Mouse (Mus musculus) midbrain, embryonic 11.5 days (tissue): Measurements from ENCODE around the gene Rpl36al. TPM values are rescaled to one million over a fixed set of nuclear protein-coding genes. Genes with fewer than 3 reads are reported as not detected.

Source experiments
- ATAC-seq: fragments of 200-750 bp; cut with Nextera tagmentation; 2 replicates; pipeline ENCODE4 v1.8.0; 2017; ENCODE audit warnings: moderate TSS enrichment, moderate library complexity; ENCODE audit not compliant: low FRiP score
- DNase-seq: peaks from one replicate; pipeline ENCODE4 v3.0.0; 2015; ENCODE audit warnings: low spot score; ENCODE audit errors: missing footprints
- H3K27ac ChIP-seq: fragments of 300-500 bp; sonication (generic); 2 replicates; pipeline ENCODE4 v1.5.1; 2014; ENCODE audit warnings: low read depth, low read length
- H3K27me3 ChIP-seq: fragments of 300-500 bp; sonication (generic); 2 replicates; pipeline ENCODE4 v1.6.1; 2014; ENCODE audit warnings: mild to moderate bottlenecking, low read length, moderate library complexity, mixed read lengths; ENCODE audit not compliant: control insufficient read depth, insufficient read depth
- H3K36me3 ChIP-seq: fragments of 300-500 bp; sonication (generic); 2 replicates; pipeline ENCODE4 v1.6.1; 2014; ENCODE audit warnings: mild to moderate bottlenecking, low read length, moderate library complexity, mixed read lengths; ENCODE audit not compliant: control insufficient read depth, insufficient read depth
- H3K4me1 ChIP-seq: fragments of 300-500 bp; sonication (generic); 2 replicates; pipeline ENCODE4 v1.6.1; 2014; ENCODE audit warnings: low read length; ENCODE audit not compliant: control insufficient read depth, insufficient read depth
- H3K4me2 ChIP-seq: fragments of 300-500 bp; sonication (generic); 2 replicates; pipeline ENCODE4 v1.6.1; 2014; ENCODE audit warnings: mild to moderate bottlenecking, moderate library complexity
- H3K4me3 ChIP-seq: fragments of 300-500 bp; sonication (generic); 2 replicates; pipeline ENCODE4 v1.5.1; 2014; ENCODE audit warnings: low read depth, low read length
- H3K9ac ChIP-seq: fragments of 300-500 bp; sonication (generic); 2 replicates; pipeline ENCODE4 v1.6.1; 2014; ENCODE audit warnings: low read length
- H3K9me3 ChIP-seq: fragments of 300-500 bp; sonication (generic); 2 replicates; pipeline ENCODE4 v1.6.1; 2016; ENCODE audit warnings: low read length; ENCODE audit not compliant: control insufficient read depth
- WGBS: fragments of 180-500 bp; shearing (Covaris S2); extraction: QIAGEN DNeasy Blood & Tissue Kit; methylation state at CpG from one replicate; pipeline ENCODE4 v1.1.7; 2014; 5-methylcytosine and 5-hydroxymethylcytosine counted together
- polyA plus RNA-seq: library from polyadenylated mRNA; unstranded; fragments of >200 nt; fragmentation: Nextera tagmentation; extraction: Ambion mirVana; gene quantifications from 2 replicates; pipeline ENCODE4 v1.2.1, GENCODE M21; 2014

The Rpl36al gene
- polyA plus RNA-seq = 470 and 474 TPM in 2 replicates

DNA sequence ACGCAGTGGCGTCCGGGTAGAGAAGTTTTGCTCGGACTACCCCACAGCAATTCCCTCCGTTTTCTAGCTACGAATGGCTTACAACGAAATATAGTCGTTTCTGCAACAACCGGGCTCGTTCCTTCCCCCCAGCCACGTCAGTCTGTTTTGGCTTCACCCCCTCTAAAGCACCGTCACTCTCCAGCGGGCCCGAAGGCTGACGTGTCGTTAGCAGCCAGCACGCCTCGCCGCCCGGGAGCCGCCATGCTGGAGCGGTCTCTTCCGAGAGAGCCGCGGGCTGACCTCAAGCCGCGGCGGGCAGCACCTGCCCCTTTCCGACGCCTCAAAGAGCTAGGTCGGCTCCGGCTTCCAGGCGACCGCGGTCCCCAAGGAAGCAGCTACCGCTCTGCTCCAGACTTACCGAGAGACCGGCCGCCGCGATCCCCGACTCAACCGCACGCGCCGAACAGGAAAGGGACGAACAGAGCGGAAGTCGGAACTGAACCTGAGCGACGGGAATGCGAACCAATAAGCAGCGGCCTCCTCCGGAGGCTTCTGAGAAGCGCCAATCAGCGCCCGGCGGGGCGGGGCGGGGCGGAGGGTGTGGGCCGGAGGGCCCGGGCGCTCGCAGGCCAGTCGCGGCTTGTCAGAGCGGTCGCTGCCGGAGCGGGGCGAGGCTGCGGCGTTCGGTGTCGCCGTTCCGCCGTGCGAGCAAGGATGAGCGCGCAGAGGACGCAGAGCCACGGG lies at the start of gene Rpl36al, which contains the start of gene Mgat2:
TSS of gene Rpl36al (minus strand) at position 501 of the 726 bp plus-strand sequence.
TSS of gene Mgat2 (plus strand) at position 575 of the 726 bp plus-strand sequence.
- H3K4me3 ChIP-seq = peak within 1 kb of the TSS; percentile 89
- peaks cover 16% of the 10 kb centered on the region for H3K4me1 ChIP-seq
- peak within 1 kb of the TSS; percentile 98 for H3K4me2 ChIP-seq
- peak within 1 kb of the TSS; percentile 80 for H3K27ac ChIP-seq
- no peaks in the 10 kb centered on the region for H3K9me3 ChIP-seq
- ATAC-seq = peak; percentile 100
- WGBS = under 1% methylated on average over 84 of the region's 84 CpGs
- DNase-seq = peak; percentile 100
- peaks cover 6% of the 10 kb centered on the region; the same call in 1 of the 2 replicates for H3K36me3 ChIP-seq
- H3K27me3 ChIP-seq = no peaks in the 10 kb centered on the region
- H3K9ac ChIP-seq = peak within 1 kb of the TSS; percentile 92

DNA sequence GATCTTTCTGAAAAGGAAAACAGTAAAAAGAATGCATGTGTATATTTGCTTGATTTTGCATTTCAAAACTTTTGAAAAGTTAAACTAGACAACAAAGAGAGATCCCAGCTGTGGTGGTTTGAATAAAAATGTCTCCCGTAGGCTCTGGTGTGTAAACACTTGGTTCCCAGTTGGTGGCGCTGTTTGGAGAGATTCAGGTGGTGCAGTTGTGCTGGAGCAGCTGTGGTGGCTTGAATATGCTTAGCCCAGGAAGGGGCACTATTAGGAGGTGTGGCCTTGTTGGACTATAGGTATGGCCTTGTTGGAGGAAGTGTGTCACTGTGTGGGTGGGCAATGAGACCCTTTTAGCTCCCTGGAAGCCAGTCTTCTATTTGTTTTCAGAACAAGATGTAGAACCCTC lies 45.4 kb upstream of the Rpl36al start:
- Histone ChIP-seq H3K36me3 (no peaks in the 10 kb centered on the region), H3K27me3 (no peaks in the 10 kb centered on the region), H3K9me3 (no peaks in the 10 kb centered on the region), H3K4me3 (no peak overlapping the region), H3K27ac (no peak overlapping the region), H3K9ac (no peak overlapping the region), H3K4me2 (no peak overlapping the region), H3K4me1 (no peaks in the 10 kb centered on the region)
- 53% methylated on average over 2 of the region's 2 CpGs for WGBS
- DNase-seq (peak; percentile 23), ATAC-seq (no peak)

DNA sequence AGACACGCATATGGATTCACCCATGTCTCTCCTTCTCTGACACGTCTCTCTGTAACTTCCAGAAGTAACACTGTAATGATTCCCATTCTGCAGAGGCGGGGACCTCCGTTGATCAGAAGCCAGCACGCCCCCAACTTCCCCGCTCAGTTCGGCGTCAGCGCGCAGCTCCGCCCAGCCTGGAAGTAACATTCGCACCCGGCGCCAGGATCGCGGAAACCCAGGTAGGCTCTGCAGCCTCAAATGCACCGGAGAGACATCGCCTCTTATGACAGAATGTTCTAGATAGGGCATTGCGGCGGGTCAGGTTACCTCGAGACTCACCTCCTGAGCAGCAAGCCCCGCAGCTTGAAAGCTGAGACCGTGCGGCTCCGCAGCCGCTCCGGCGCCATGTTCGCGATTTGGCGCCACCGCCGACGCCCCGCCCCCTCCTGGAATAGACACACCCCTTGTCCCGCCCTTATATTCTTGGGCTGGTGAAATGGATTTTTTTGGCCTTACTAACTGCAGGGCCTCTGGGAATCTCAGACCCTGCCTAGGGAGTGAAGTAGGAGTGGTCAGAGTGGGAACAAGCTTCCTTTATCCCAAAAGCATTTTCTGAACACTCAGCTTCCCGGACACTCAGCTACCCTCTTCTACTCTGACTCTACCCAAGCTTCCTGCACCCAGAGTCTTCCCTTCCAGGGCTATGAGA lies 44.0 kb upstream of the Rpl36al start, which contains the start of gene Pole2:
TSS of gene Pole2 (minus strand) at position 420 of the 691 bp plus-strand sequence.
- 1% methylated on average over 37 of the region's 37 CpGs for WGBS
- ATAC-seq (peak; percentile 97), DNase-seq (peak; percentile 99)
- Histone ChIP-seq H3K27ac (no peak within 1 kb of the TSS), H3K9me3 (no peaks in the 10 kb centered on the region), H3K4me1 (no peaks in the 10 kb centered on the region), H3K9ac (peak within 1 kb of the TSS; percentile 80), H3K4me2 (peak within 1 kb of the TSS; percentile 57), H3K4me3 (peak within 1 kb of the TSS; percentile 69), H3K27me3 (no peaks in the 10 kb centered on the region), H3K36me3 (no peaks in the 10 kb centered on the region)

DNA sequence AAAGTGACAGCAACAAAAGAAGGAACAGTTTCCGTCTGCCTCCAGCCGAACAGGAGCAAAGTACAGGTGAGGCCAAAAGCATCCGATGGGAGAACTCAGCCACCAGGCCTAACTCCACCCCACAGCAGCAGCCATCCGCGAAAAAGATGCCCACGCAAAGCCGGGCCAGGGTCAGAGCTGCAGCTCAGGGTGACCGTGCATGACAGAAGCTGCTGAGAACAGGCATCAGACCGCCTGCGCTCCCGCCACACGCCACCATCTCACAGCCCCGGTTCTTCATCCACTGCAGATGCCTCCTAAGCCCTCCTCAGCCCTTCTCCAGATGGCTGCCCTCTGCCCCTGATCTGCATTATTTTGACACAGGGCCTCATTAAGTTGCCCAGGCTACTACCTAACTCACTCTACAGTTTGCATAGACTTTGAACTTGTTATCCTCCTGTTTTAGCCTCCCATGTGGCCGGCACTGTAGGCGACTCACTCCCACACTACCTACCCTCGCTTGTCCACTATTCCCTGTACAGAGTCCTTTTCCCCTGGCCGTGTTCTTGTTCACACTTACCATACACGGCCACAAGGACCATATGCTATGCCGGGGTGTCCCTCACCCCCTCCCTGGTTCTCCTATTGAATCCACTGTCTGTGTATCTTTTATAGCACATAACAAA lies 36.9 kb upstream of the Rpl36al start:
- H3K27me3 ChIP-seq = no peaks in the 10 kb centered on the region
- H3K36me3 ChIP-seq = no peaks in the 10 kb centered on the region
- DNase-seq = no peak
- no peak overlapping the region for H3K27ac ChIP-seq
- H3K4me3 ChIP-seq = no peak overlapping the region
- no peak overlapping the region for H3K9ac ChIP-seq
- WGBS = 91% methylated on average over 19 of the region's 19 CpGs
- no peaks in the 10 kb centered on the region for H3K9me3 ChIP-seq
- ATAC-seq = no peak
- H3K4me1 ChIP-seq = no peaks in the 10 kb centered on the region
- no peak overlapping the region for H3K4me2 ChIP-seq

DNA sequence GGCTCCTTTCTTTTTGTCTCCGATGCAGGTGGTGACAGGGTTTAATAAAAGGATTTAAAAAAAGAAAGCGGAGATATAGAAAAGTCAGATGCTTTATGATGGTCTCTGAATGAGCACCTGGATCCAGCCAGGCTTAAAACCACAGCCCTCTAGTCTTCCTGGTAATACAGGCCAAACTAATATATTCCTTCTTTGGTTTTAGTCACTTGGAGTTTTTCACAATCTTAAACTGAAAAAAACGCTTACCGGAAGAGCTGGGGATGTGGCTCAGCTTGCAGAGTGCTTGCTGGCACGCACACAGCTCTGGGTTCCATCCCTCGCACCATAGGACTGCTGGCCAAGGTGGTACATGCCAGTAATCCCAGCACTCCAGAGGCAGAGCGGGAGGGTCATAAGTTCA lies 32.7 kb upstream of the Rpl36al start:
- Histone ChIP-seq H3K36me3 (peaks cover 11% of the 10 kb centered on the region; the same call in 1 of the 2 replicates), H3K27me3 (no peaks in the 10 kb centered on the region), H3K9me3 (no peaks in the 10 kb centered on the region), H3K4me1 (no peaks in the 10 kb centered on the region), H3K4me3 (no peak overlapping the region), H3K27ac (no peak overlapping the region), H3K9ac (no peak overlapping the region), H3K4me2 (no peak overlapping the region)
- DNase-seq (no peak), ATAC-seq (no peak)
- 96% methylated on average over 7 of the region's 7 CpGs for whole genome bisulfite sequencing

DNA sequence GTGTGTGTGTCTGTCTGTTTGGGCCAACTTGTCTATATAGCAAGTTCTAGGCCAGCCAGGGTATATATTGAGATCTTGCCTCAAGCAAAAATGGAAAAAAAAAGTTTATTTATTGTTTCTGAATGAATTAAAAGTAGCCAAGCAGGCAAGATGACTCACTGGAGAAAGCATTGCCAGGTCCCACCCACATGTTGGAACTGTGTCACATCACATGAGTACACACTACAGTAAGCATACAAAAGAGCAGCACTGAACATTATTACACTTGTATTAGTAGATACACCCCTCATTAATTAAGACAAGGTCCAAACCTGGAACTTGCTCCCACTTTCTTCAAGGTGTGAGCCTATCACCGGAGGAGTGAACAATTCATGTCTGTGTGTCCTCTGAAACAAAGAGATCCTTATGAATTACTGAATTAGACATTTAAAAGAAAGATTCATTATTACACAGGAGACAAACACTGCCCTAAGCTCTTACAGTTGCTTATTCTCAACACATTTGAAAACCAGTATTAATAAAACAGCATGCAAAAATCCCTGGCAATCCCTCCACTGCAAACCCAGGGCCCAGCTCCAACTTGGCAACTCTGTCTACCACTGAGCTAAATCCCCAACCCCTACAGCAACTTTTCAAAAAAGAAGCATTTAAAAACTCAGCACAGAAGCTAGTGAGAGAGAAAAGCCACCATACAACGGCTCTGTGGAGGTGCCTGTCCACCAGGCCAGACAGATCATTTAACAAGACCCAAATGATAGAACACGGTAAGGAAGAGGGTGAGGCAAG lies 31.3 kb upstream of the Rpl36al start:
- Histone ChIP-seq H3K9ac (no peak overlapping the region), H3K4me1 (no peaks in the 10 kb centered on the region), H3K9me3 (no peaks in the 10 kb centered on the region), H3K36me3 (peaks cover 14% of the 10 kb centered on the region), H3K27ac (no peak overlapping the region), H3K4me3 (no peak overlapping the region), H3K4me2 (no peak overlapping the region), H3K27me3 (no peaks in the 10 kb centered on the region)
- ATAC-seq (no peak), DNase-seq (no peak)
- WGBS = 86% methylated on average over 3 of the region's 3 CpGs

DNA sequence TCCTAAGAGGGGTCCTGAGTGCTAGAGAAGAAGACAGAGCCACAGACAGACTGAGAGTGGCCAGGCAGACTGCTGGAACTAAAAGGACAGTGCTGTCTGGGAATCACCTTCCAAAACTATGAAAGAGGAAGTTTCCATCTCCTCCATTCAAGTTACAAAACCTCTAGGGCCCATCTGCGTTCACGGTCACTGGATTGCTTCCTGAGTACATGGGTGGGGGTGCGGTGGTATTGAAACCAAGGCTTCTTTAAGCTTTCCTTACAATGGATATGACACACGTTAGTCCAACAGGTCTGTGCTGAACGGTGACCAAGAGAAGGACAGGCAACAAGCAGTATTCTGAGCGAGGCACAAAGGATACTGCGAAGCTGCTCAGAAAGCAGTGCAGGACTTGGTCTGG lies 30.5 kb upstream of the Rpl36al start:
- H3K4me3 ChIP-seq = no peak overlapping the region
- WGBS = 94% methylated on average over 7 of the region's 7 CpGs
- no peaks in the 10 kb centered on the region for H3K27me3 ChIP-seq
- H3K27ac ChIP-seq = no peak overlapping the region
- no peak for DNase-seq
- peaks cover 14% of the 10 kb centered on the region for H3K36me3 ChIP-seq
- H3K9ac ChIP-seq = no peak overlapping the region
- no peak for ATAC-seq
- H3K4me2 ChIP-seq = no peak overlapping the region
- H3K9me3 ChIP-seq = no peaks in the 10 kb centered on the region
- no peaks in the 10 kb centered on the region for H3K4me1 ChIP-seq

DNA sequence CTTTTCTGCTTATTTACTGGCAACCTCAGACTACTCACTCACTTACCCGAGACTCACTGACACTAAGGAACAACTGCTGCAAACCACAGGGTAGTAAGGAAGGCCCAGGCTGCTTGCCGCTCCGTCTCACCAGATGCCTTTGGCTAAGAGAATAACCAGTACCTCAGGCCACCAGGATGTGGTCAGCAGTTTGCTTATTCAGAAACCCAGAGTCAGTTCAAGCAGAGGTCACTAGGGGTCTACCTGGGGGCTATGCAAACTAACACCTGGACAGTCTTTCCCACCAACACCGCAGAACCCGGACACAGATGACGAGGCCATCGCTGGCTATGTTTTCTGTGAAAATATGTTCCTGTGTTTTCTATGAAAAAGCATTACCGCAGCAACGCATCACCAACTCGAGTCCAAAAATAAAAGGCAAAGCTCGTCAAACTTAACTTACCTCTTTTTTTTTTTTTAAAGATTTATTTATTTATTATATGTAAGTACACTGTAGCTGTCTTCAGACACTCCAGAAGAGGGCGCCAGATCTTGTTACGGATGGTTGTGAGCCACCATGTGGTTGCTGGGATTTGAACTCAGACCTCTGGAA lies 29.4 kb upstream of the Rpl36al start:
- Histone ChIP-seq H3K9ac (no peak overlapping the region), H3K36me3 (peaks cover 14% of the 10 kb centered on the region), H3K27me3 (no peaks in the 10 kb centered on the region), H3K4me3 (no peak overlapping the region), H3K4me1 (no peaks in the 10 kb centered on the region), H3K27ac (no peak overlapping the region), H3K4me2 (no peak overlapping the region), H3K9me3 (no peaks in the 10 kb centered on the region)
- WGBS = 92% methylated on average over 13 of the region's 13 CpGs
- ATAC-seq (no peak), DNase-seq (no peak)
